Mouse (Mus musculus): ENCODE data around the gene Upk3a. TPM values are rescaled to one million over a fixed set of nuclear protein-coding genes. Genes with fewer than 3 reads are reported as not detected.

Gene Upk3a
- polyA plus RNA-seq (2012; rRNA removed) = 2.0 and 3.0 TPM in 2 replicates

DNA sequence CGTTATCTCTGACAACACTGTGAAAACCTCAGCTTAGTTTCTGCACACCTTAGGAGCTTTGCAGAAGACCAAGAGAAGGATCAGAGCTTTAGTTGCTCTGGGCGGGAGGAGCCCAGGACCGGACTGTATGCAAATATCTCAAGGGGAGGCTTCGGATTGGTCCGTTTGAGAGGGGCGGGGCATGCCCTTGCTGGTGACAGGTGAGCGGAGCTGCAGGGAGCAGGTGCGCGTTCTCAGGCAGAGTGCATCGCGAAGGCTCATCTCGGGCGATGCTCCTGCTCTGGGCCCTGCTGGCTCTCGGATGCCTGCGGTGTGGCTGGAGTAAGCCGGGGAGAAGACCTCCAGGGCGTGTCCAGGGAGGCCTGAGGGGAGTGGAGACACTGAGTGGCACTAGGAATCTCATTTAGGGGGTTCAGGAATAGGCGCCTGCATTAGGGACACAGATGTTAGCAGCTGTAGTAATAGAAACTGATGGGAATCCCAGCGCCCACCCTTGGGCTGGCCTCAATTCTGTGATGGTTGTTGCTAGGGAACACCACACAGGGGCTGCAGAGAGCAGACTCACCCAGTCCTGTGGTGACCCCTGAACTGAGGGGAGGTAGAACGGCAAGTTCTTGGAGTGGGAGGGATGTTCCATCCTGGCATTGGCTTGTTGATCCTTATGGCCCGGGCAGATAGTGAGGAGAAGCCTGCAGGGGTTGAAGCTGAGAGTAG is at the start of gene Upk3a:
Upk3a (plus strand) TSS at position 191 of the 714 bp plus-strand sequence.
- DNase-seq = peak; percentile 56
- Histone ChIP-seq H3K4me3 (replicated peaks; ENCODE audit: extremely low read depth, low read depth, low read length) (no peak within 1 kb of the TSS), H3K4me1 (ENCODE audit: control insufficient read depth, insufficient read depth, low read length) (peaks cover under 1% of the 10 kb centered on the region; the same call in 1 of the 2 replicates)
- 13% methylated on average over 21 of the region's 21 CpGs for WGBS
- no peak for TF ChIP-seq CTCF (IDR thresholded peaks at IDR 0.05; ENCODE audit: insufficient read depth, low read length)
- TF ChIP-seq POLR2A (IDR thresholded peaks at IDR 0.05; ENCODE audit: borderline replicate concordance, extremely low read depth, low read depth, low read length) = no peak

- 71% methylated on average over 4 of the region's 4 CpGs for WGBS
- no peak overlapping the region for H3K4me3 ChIP-seq (replicated peaks; ENCODE audit: extremely low read depth, low read depth, low read length)
- DNase-seq = no peak
- TF ChIP-seq CTCF (IDR thresholded peaks at IDR 0.05; ENCODE audit: insufficient read depth, low read length) (no peak), POLR2A (IDR thresholded peaks at IDR 0.05; ENCODE audit: borderline replicate concordance, extremely low read depth, low read depth, low read length) (no peak)
- H3K4me1 ChIP-seq (ENCODE audit: control insufficient read depth, insufficient read depth, low read length) = no peaks in the 10 kb centered on the region
Observed at GRCm38 (mm10) chr15:84968534-84968933, 48.4 kb upstream of the Upk3a start.

DNA sequence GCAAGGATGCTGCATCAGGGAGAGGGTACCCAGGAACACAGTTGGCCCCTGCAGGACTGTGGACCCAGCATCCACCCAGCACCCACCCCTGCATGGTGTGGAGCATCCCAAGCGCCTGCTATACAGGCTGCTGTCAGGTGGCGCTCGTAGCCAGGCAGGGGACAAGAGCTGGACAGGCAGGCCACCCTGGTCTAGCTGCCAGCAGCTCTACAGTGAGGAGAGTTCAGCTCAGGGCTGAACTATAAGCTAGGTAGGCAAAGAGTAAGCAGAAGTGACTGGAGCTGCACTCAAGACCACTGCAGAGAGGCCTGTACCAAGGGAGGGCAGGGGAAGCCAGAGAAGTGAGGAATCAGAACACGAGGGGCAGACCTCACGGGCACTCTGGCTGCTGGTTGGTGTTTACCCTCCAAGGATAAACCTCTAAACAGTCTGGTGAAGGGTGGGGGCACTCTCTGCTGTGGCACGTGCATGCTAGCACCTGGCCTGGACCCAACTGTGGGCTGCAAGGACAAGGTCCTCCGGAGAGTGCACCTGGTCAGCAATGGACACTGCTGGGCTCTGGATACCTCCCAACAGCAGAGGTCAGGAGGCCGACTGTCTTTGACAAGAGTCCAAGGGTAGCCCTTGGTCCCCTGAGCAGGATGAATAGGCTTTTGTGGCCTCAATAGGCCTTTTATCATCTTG is 43.9 kb upstream of the Upk3a start:
- no peak for DNase-seq
- 70% methylated on average over 8 of the region's 8 CpGs for WGBS

DNA sequence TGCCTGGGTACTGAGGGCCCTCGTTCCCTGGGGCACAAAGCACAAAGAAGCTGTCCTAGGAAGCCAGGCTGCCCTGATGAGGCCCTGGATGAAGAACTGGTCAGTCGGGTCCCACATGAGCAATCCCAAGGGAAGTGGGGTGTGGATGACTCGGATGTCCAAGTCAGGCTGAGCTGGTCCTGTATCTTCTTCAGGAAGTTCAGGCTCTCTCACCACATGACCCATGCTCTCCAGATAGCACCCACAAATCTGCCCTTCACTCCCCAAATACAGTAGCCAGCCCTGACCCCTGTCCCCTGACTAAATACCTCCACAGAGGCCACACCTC is 43.4 kb upstream of the Upk3a start:
- DNase-seq = no peak
- no peaks in the 10 kb centered on the region; the same call in 1 of the 2 replicates for H3K4me1 ChIP-seq (ENCODE audit: control insufficient read depth, insufficient read depth, low read length)
- WGBS = 59% methylated on average over 3 of the region's 3 CpGs
- no peak overlapping the region for H3K4me3 ChIP-seq (replicated peaks; ENCODE audit: extremely low read depth, low read depth, low read length)
- no peak for TF ChIP-seq CTCF (IDR thresholded peaks at IDR 0.05; ENCODE audit: insufficient read depth, low read length)
- TF ChIP-seq POLR2A (IDR thresholded peaks at IDR 0.05; ENCODE audit: borderline replicate concordance, extremely low read depth, low read depth, low read length) = no peak

More for the DNA sequence above, 43.9 kb upstream of the Upk3a start:
- Histone ChIP-seq H3K4me1 (ENCODE audit: control insufficient read depth, insufficient read depth, low read length) (no peaks in the 10 kb centered on the region; the same call in 1 of the 2 replicates), H3K4me3 (replicated peaks; ENCODE audit: extremely low read depth, low read depth, low read length) (no peak overlapping the region)
- TF ChIP-seq POLR2A (IDR thresholded peaks at IDR 0.05; ENCODE audit: borderline replicate concordance, extremely low read depth, low read depth, low read length) (no peak), CTCF (IDR thresholded peaks at IDR 0.05; ENCODE audit: insufficient read depth, low read length) (no peak)

GRCm38 (mm10) chr15:84975729-84976128 is 41.2 kb upstream of the Upk3a start:
- TF ChIP-seq CTCF (IDR thresholded peaks at IDR 0.05; ENCODE audit: insufficient read depth, low read length) (no peak), POLR2A (IDR thresholded peaks at IDR 0.05; ENCODE audit: borderline replicate concordance, extremely low read depth, low read depth, low read length) (no peak)
- WGBS = 36% methylated on average over 4 of the region's 4 CpGs
- Histone ChIP-seq H3K4me3 (replicated peaks; ENCODE audit: extremely low read depth, low read depth, low read length) (no peak overlapping the region), H3K4me1 (ENCODE audit: control insufficient read depth, insufficient read depth, low read length) (no peaks in the 10 kb centered on the region; the same call in 1 of the 2 replicates)
- no peak for DNase-seq

- WGBS = 35% methylated on average over 9 of the region's 9 CpGs
- DNase-seq = no peak
Observed at GRCm38 (mm10) chr15:84981609-84982313, 35.2 kb upstream of the Upk3a start.

GRCm38 (mm10) chr15:84982888-84983287 is 34.1 kb upstream of the Upk3a start:
- H3K4me3 ChIP-seq (replicated peaks; ENCODE audit: extremely low read depth, low read depth, low read length) = no peak overlapping the region
- no peak for DNase-seq
- TF ChIP-seq POLR2A (IDR thresholded peaks at IDR 0.05; ENCODE audit: borderline replicate concordance, extremely low read depth, low read depth, low read length) (no peak), CTCF (IDR thresholded peaks at IDR 0.05; ENCODE audit: insufficient read depth, low read length) (no peak)
- 75% methylated on average over 3 of the region's 3 CpGs for WGBS
- peaks cover 3% of the 10 kb centered on the region; the same call in 1 of the 2 replicates for H3K4me1 ChIP-seq (ENCODE audit: control insufficient read depth, insufficient read depth, low read length)

More at GRCm38 (mm10) chr15:84981609-84982313, 35.2 kb upstream of the Upk3a start:
- Histone ChIP-seq H3K4me1 (ENCODE audit: control insufficient read depth, insufficient read depth, low read length) (peaks cover 3% of the 10 kb centered on the region), H3K4me3 (replicated peaks; ENCODE audit: extremely low read depth, low read depth, low read length) (no peak overlapping the region)
- no peak for TF ChIP-seq CTCF (IDR thresholded peaks at IDR 0.05; ENCODE audit: insufficient read depth, low read length)

GRCm38 (mm10) chr15:84983721-84984120 is 33.2 kb upstream of the Upk3a start:
- Histone ChIP-seq H3K4me3 (replicated peaks; ENCODE audit: extremely low read depth, low read depth, low read length) (no peak overlapping the region), H3K4me1 (ENCODE audit: control insufficient read depth, insufficient read depth, low read length) (peaks cover 3% of the 10 kb centered on the region; the same call in 1 of the 2 replicates)
- DNase-seq = no peak
- TF ChIP-seq POLR2A (IDR thresholded peaks at IDR 0.05; ENCODE audit: borderline replicate concordance, extremely low read depth, low read depth, low read length) (no peak), CTCF (IDR thresholded peaks at IDR 0.05; ENCODE audit: insufficient read depth, low read length) (no peak)
- 67% methylated on average over 7 of the region's 7 CpGs for WGBS

GRCm38 (mm10) chr15:84985516-84986160 is 31.3 kb upstream of the Upk3a start:
- peaks cover 3% of the 10 kb centered on the region; the same call in 1 of the 2 replicates for H3K4me1 ChIP-seq (ENCODE audit: control insufficient read depth, insufficient read depth, low read length)
- no peak overlapping the region for H3K4me3 ChIP-seq (replicated peaks; ENCODE audit: extremely low read depth, low read depth, low read length)
- 90% methylated on average over 12 of the region's 12 CpGs for WGBS
- DNase-seq = no peak
- TF ChIP-seq POLR2A (IDR thresholded peaks at IDR 0.05; ENCODE audit: borderline replicate concordance, extremely low read depth, low read depth, low read length) = no peak
- no peak for TF ChIP-seq CTCF (IDR thresholded peaks at IDR 0.05; ENCODE audit: insufficient read depth, low read length)

All from lung, adult 2 months (tissue).